Mouse (Mus musculus) liver, postnatal 0 days (tissue): Measurements from ENCODE around the gene Nos1.

Source experiments
- CTCF ChIP-seq: sonication (generic); IDR thresholded peaks from 2 replicates; pipeline ENCODE4 v1.5.1; 2016; ENCODE audit warnings: antibody characterized with exemption, low read depth
- EP300 ChIP-seq: IDR thresholded peaks from 2 replicates; pipeline ENCODE4 v1.6.1; 2016; ENCODE audit warnings: antibody characterized with exemption, low read depth, mild to moderate bottlenecking

DNA sequence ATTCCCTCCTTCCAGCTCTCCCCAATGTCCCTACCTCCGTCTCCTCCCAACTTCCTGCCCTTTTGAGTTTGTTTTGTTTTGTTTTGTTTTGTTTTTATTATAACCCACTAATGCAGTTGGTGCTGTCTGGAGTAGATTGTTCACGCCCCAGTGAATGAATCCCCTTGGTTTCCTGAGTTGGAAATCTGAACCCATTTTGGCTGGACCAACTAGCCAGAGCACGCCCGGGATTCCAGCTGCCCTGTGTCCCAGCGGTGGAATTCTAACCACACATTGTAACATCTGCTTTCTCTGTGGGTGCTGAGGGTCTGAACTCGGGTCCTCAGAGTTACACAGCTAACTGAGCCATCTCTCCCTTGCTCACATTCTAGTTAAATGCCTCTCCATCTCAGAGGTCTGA is 108.1 kb downstream of the Nos1 start:
- no peak for TF ChIP-seq CTCF
- no peak for TF ChIP-seq EP300
